Mouse (Mus musculus): ENCODE results near the gene Dtx2. TPM values are rescaled to one million over a fixed set of nuclear protein-coding genes. Genes with fewer than 3 reads are reported as not detected.

Dtx2 gene
- polyA plus RNA-seq, 1 experiment: 75.3 TPM

- TF ChIP-seq CTCF (IDR thresholded peaks at IDR 0.05; ENCODE audit: borderline replicate concordance, control insufficient read depth, extremely low read depth, insufficient read depth, low read length, poor library complexity): no peak
- no peak for TF ChIP-seq POLR2A (IDR thresholded peaks at IDR 0.05; ENCODE audit: control insufficient read depth, extremely low read depth, insufficient read depth, low read length, poor library complexity)
- Histone ChIP-seq H3K27me3 (ENCODE audit: control insufficient read depth, insufficient read depth, low read length) (no peaks in the 10 kb centered on the region), H3K4me3 (ENCODE audit: control insufficient read depth, insufficient read depth, low read length) (no peak overlapping the region), H3K4me1 (replicated peaks; ENCODE audit: control insufficient read depth, insufficient read depth, low read length) (no peaks in the 10 kb centered on the region), H3K27ac (ENCODE audit: control insufficient read depth, insufficient read depth, low read length) (no peak overlapping the region), H3K36me3 (ENCODE audit: control insufficient read depth, insufficient read depth, low read length) (peaks cover 31% of the 10 kb centered on the region)
- WGBS: 93% methylated on average over 11 of the region's 11 CpGs
- DNase-seq: no peak
These were observed 33.2 kb downstream of the Dtx2 start for GRCm38 (mm10) chr5:136027612-136028311.

GRCm38 (mm10) chr5:136034868-136035267 lies 40.3 kb downstream of the Dtx2 start:
- DNase-seq: no peak
- Histone ChIP-seq H3K27ac (ENCODE audit: control insufficient read depth, insufficient read depth, low read length) (no peak overlapping the region), H3K4me3 (ENCODE audit: control insufficient read depth, insufficient read depth, low read length) (no peak overlapping the region), H3K36me3 (ENCODE audit: control insufficient read depth, insufficient read depth, low read length) (peaks cover 21% of the 10 kb centered on the region), H3K4me1 (replicated peaks; ENCODE audit: control insufficient read depth, insufficient read depth, low read length) (no peaks in the 10 kb centered on the region), H3K27me3 (ENCODE audit: control insufficient read depth, insufficient read depth, low read length) (no peaks in the 10 kb centered on the region)
- TF ChIP-seq CTCF (IDR thresholded peaks at IDR 0.05; ENCODE audit: borderline replicate concordance, control insufficient read depth, extremely low read depth, insufficient read depth, low read length, poor library complexity): no peak
- no peak for TF ChIP-seq POLR2A (IDR thresholded peaks at IDR 0.05; ENCODE audit: control insufficient read depth, extremely low read depth, insufficient read depth, low read length, poor library complexity)
- WGBS: 71% methylated on average over 4 of the region's 4 CpGs

GRCm38 (mm10) chr5:136035285-136035684 lies 40.7 kb downstream of the Dtx2 start:
- H3K36me3 ChIP-seq (ENCODE audit: control insufficient read depth, insufficient read depth, low read length): peaks cover 18% of the 10 kb centered on the region
- H3K4me1 ChIP-seq (replicated peaks; ENCODE audit: control insufficient read depth, insufficient read depth, low read length): no peaks in the 10 kb centered on the region
- WGBS: 58% methylated on average over 1 of the region's 1 CpGs
- H3K4me3 ChIP-seq (ENCODE audit: control insufficient read depth, insufficient read depth, low read length): no peak overlapping the region
- DNase-seq: no peak
- no peaks in the 10 kb centered on the region for H3K27me3 ChIP-seq (ENCODE audit: control insufficient read depth, insufficient read depth, low read length)
- no peak overlapping the region for H3K27ac ChIP-seq (ENCODE audit: control insufficient read depth, insufficient read depth, low read length)
- TF ChIP-seq CTCF (IDR thresholded peaks at IDR 0.05; ENCODE audit: borderline replicate concordance, control insufficient read depth, extremely low read depth, insufficient read depth, low read length, poor library complexity): no peak
- TF ChIP-seq POLR2A (IDR thresholded peaks at IDR 0.05; ENCODE audit: control insufficient read depth, extremely low read depth, insufficient read depth, low read length, poor library complexity): no peak

- no peak for TF ChIP-seq POLR2A (IDR thresholded peaks at IDR 0.05; ENCODE audit: control insufficient read depth, extremely low read depth, insufficient read depth, low read length, poor library complexity)
- H3K36me3 ChIP-seq (ENCODE audit: control insufficient read depth, insufficient read depth, low read length): peaks cover 4% of the 10 kb centered on the region
- H3K4me3 ChIP-seq (ENCODE audit: control insufficient read depth, insufficient read depth, low read length): no peak overlapping the region
- 100% methylated on average over 1 of the region's 1 CpGs for WGBS
- no peaks in the 10 kb centered on the region for H3K4me1 ChIP-seq (replicated peaks; ENCODE audit: control insufficient read depth, insufficient read depth, low read length)
- no peak for DNase-seq
- no peaks in the 10 kb centered on the region for H3K27me3 ChIP-seq (ENCODE audit: control insufficient read depth, insufficient read depth, low read length)
- H3K27ac ChIP-seq (ENCODE audit: control insufficient read depth, insufficient read depth, low read length): no peak overlapping the region
These were observed 42.1 kb downstream of the Dtx2 start for GRCm38 (mm10) chr5:136036667-136037066.

GRCm38 (mm10) chr5:136038258-136039214 lies 43.9 kb downstream of the Dtx2 start, which contains the start of gene Upk3b:
Upk3b (plus strand) TSS chr5:136038496.
- H3K36me3 ChIP-seq (ENCODE audit: control insufficient read depth, insufficient read depth, low read length): no peaks in the 10 kb centered on the region
- H3K27me3 ChIP-seq (ENCODE audit: control insufficient read depth, insufficient read depth, low read length): no peaks in the 10 kb centered on the region
- WGBS: 90% methylated on average over 17 of the region's 17 CpGs
- H3K4me3 ChIP-seq (ENCODE audit: control insufficient read depth, insufficient read depth, low read length): no peak within 1 kb of the TSS
- TF ChIP-seq POLR2A (IDR thresholded peaks at IDR 0.05; ENCODE audit: control insufficient read depth, extremely low read depth, insufficient read depth, low read length, poor library complexity) (no peak), CTCF (IDR thresholded peaks at IDR 0.05; ENCODE audit: borderline replicate concordance, control insufficient read depth, extremely low read depth, insufficient read depth, low read length, poor library complexity) (no peak)
- no peak within 1 kb of the TSS for H3K27ac ChIP-seq (ENCODE audit: control insufficient read depth, insufficient read depth, low read length)
- no peak for DNase-seq
- no peaks in the 10 kb centered on the region for H3K4me1 ChIP-seq (replicated peaks; ENCODE audit: control insufficient read depth, insufficient read depth, low read length)

- WGBS: 27% methylated on average over 5 of the region's 5 CpGs
- no peaks in the 10 kb centered on the region for H3K27me3 ChIP-seq (ENCODE audit: control insufficient read depth, insufficient read depth, low read length)
- TF ChIP-seq CTCF (IDR thresholded peaks at IDR 0.05; ENCODE audit: borderline replicate concordance, control insufficient read depth, extremely low read depth, insufficient read depth, low read length, poor library complexity) (no peak), POLR2A (IDR thresholded peaks at IDR 0.05; ENCODE audit: control insufficient read depth, extremely low read depth, insufficient read depth, low read length, poor library complexity) (no peak)
- no peaks in the 10 kb centered on the region for H3K4me1 ChIP-seq (replicated peaks; ENCODE audit: control insufficient read depth, insufficient read depth, low read length)
- H3K4me3 ChIP-seq (ENCODE audit: control insufficient read depth, insufficient read depth, low read length): no peak overlapping the region
- no peak overlapping the region for H3K27ac ChIP-seq (ENCODE audit: control insufficient read depth, insufficient read depth, low read length)
- no peaks in the 10 kb centered on the region for H3K36me3 ChIP-seq (ENCODE audit: control insufficient read depth, insufficient read depth, low read length)
- no peak for DNase-seq
These were observed 45.6 kb downstream of the Dtx2 start for GRCm38 (mm10) chr5:136040210-136040609.
